Mouse (Mus musculus): ENCODE data around the gene Marveld2.

Marveld2 gene

GRCm38 (mm10) chr13:100597284-100597683 lies 19.5 kb downstream of the Marveld2 start:
- no peak for DNase-seq

- DNase-seq = no peak
These were observed 21.3 kb downstream of the Marveld2 start for GRCm38 (mm10) chr13:100595552-100595885.

GRCm38 (mm10) chr13:100594838-100595551 lies 21.8 kb downstream of the Marveld2 start:
- DNase-seq = no peak

GRCm38 (mm10) chr13:100594041-100594792 lies 22.6 kb downstream of the Marveld2 start:
- DNase-seq = peak; percentile 78

GRCm38 (mm10) chr13:100588646-100589045 lies 28.1 kb downstream of the Marveld2 start:
- no peak for DNase-seq

- DNase-seq = no peak
These were observed 34.6 kb downstream of the Marveld2 start for GRCm38 (mm10) chr13:100582144-100582543.

- DNase-seq = peak; percentile 32
These were observed 35.1 kb downstream of the Marveld2 start for GRCm38 (mm10) chr13:100581701-100582100.

GRCm38 (mm10) chr13:100579951-100580350 lies 36.8 kb downstream of the Marveld2 start:
- DNase-seq = no peak

GRCm38 (mm10) chr13:100579220-100579619 lies 37.6 kb downstream of the Marveld2 start:
- no peak for DNase-seq

GRCm38 (mm10) chr13:100575950-100576349 lies 40.8 kb downstream of the Marveld2 start:
- DNase-seq = peak; percentile 30

- no peak for DNase-seq
These were observed 46.1 kb downstream of the Marveld2 start for GRCm38 (mm10) chr13:100570713-100571112.

GRCm38 (mm10) chr13:100568359-100568758 lies 48.4 kb downstream of the Marveld2 start:
- DNase-seq = no peak

GRCm38 (mm10) chr13:100559449-100559848 lies 57.3 kb downstream of the Marveld2 start:
- no peak for DNase-seq

GRCm38 (mm10) chr13:100557011-100557410 lies 59.8 kb downstream of the Marveld2 start:
- DNase-seq = peak; percentile 50

GRCm38 (mm10) chr13:100553042-100553437 lies 63.7 kb downstream of the Marveld2 start:
- no peak for DNase-seq

- peak; percentile 84 for DNase-seq
These were observed 64.3 kb downstream of the Marveld2 start, which contains the start of gene Ocln for GRCm38 (mm10) chr13:100552369-100553041. Gene Ocln (minus strand): TSS chr13:100552718.

- no peak for DNase-seq
These were observed 64.8 kb downstream of the Marveld2 start for GRCm38 (mm10) chr13:100552009-100552368.

GRCm38 (mm10) chr13:100551371-100552008 lies 65.3 kb downstream of the Marveld2 start:
- DNase-seq = no peak

- DNase-seq = no peak
These were observed 69.5 kb downstream of the Marveld2 start for GRCm38 (mm10) chr13:100547269-100547668.
